Mouse (Mus musculus) MEL (cell line): ENCODE data around the gene Vmn1r1. TPM values are rescaled to one million over a fixed set of nuclear protein-coding genes. Genes with fewer than 3 reads are reported as not detected.

Experiments used
- DNase-seq: peaks from one replicate; pipeline ENCODE4 v3.0.0; 2011; ENCODE audit warnings: low read depth, low spot score
- H3K27ac ChIP-seq: 2 replicates; pipeline ENCODE4 v1.5.1; 2012; ENCODE audit warnings: low read depth, mild to moderate bottlenecking, control low read depth, low read length, moderate library complexity; ENCODE audit not compliant: control insufficient read depth
- H3K27me3 ChIP-seq, 2 experiments: fragments of 150-350 bp in 1 of 2; sonication (generic) in 1 of 2; 2 replicates each; pipeline ENCODE4 v1.6.1; 2012; ENCODE audit warnings: low read length in 2 of 2, mild to moderate bottlenecking in 2 of 2, improper control_type of control experiment in 1 of 2, moderate library complexity in 1 of 2; ENCODE audit not compliant: insufficient read depth in 2 of 2, control insufficient read depth in 1 of 2
- H3K36me3 ChIP-seq, 2 experiments: 2 replicates each; pipeline ENCODE4 v1.6.1; 2012 to 2014; ENCODE audit warnings: low read length in 2 of 2, improper control_type of control experiment in 1 of 2, inconsistent platforms in 1 of 2, mild to moderate bottlenecking in 1 of 2; ENCODE audit not compliant: insufficient read depth in 2 of 2, control insufficient read depth in 1 of 2
- H3K4me1 ChIP-seq, 2 experiments: fragments of 150-350 bp in 1 of 2; sonication (generic) in 1 of 2; 2 replicates each; pipeline ENCODE4 v1.6.1; 2012; ENCODE audit warnings: low read length in 2 of 2, improper control_type of control experiment in 1 of 2, mild to moderate bottlenecking in 1 of 2; ENCODE audit not compliant: insufficient read depth in 2 of 2, control insufficient read depth in 1 of 2
- H3K4me3 ChIP-seq, 2 experiments: fragments of 150-350 bp in 1 of 2; sonication (generic) in 1 of 2; 2 replicates each; pipeline ENCODE4 v1.5.1; 2012; ENCODE audit warnings: low read depth in 2 of 2, low read length in 2 of 2, mild to moderate bottlenecking in 2 of 2, moderate library complexity in 2 of 2, control low read depth in 1 of 2, improper control_type of control experiment in 1 of 2; ENCODE audit not compliant: control insufficient read depth in 1 of 2, insufficient read depth in 1 of 2
- H3K79me2 ChIP-seq: 2 replicates; pipeline ENCODE4 v1.6.1; 2012; ENCODE audit warnings: mild to moderate bottlenecking, low read length, moderate library complexity; ENCODE audit not compliant: control insufficient read depth, poor library complexity, insufficient read depth
- H3K9ac ChIP-seq: 2 replicates; pipeline ENCODE4 v1.6.1; 2012; ENCODE audit warnings: low read depth, mild to moderate bottlenecking, control low read depth, low read length, moderate library complexity; ENCODE audit not compliant: control insufficient read depth, poor library complexity, severe bottlenecking
- H3K9me3 ChIP-seq: fragments of 150-350 bp; sonication (generic); replicated peaks from 2 replicates; pipeline ENCODE4 v1.6.1; 2012; ENCODE audit warnings: mild to moderate bottlenecking, low read length, improper control_type of control experiment, moderate library complexity; ENCODE audit not compliant: insufficient read depth
- BHLHE40 ChIP-seq: IDR thresholded peaks from 2 replicates; pipeline ENCODE4 v1.6.1; 2012; ENCODE audit warnings: low read depth, mild to moderate bottlenecking, inconsistent platforms, low read length, improper control_type of control experiment, borderline replicate concordance
- CTCF ChIP-seq, 3 experiments: IDR thresholded peaks in 2 of 3; conservative IDR thresholded peaks in 1 of 3; 2 replicates each; pipeline ENCODE4 v1.5.1; 2011 to 2012; ENCODE audit warnings: low read length in 3 of 3, low read depth in 2 of 3, mild to moderate bottlenecking in 2 of 3, improper control_type of control experiment in 1 of 3, inconsistent platforms in 1 of 3, mixed read lengths in 1 of 3, moderate library complexity in 1 of 3; ENCODE audit not compliant: control insufficient read depth in 1 of 3, insufficient read depth in 1 of 3, poor library complexity in 1 of 3, severe bottlenecking in 1 of 3
- ETS1 ChIP-seq: IDR thresholded peaks from 2 replicates; pipeline ENCODE4 v1.6.1; 2012; ENCODE audit warnings: low read depth, mild to moderate bottlenecking, inconsistent platforms, low read length, improper control_type of control experiment, moderate library complexity
- KAT2A ChIP-seq: conservative IDR thresholded peaks from 2 replicates; pipeline ENCODE4 v1.6.1; 2012; ENCODE audit warnings: low read depth, low read length, improper control_type of control experiment, inconsistent platforms
- MAFK ChIP-seq: IDR thresholded peaks from 2 replicates; pipeline ENCODE4 v1.6.1; 2011; ENCODE audit warnings: low read depth, mild to moderate bottlenecking, low read length, improper control_type of control experiment, borderline replicate concordance
- MAX ChIP-seq: IDR thresholded peaks from 2 replicates; pipeline ENCODE4 v1.6.1; 2011; ENCODE audit warnings: low read length, improper control_type of control experiment
- MEF2A ChIP-seq: IDR thresholded peaks from 2 replicates; pipeline ENCODE4 v1.6.1; 2014; ENCODE audit warnings: low read depth, mild to moderate bottlenecking, inconsistent platforms, low read length, improper control_type of control experiment; ENCODE audit not compliant: poor library complexity, insufficient replicate concordance, severe bottlenecking; ENCODE audit errors: extremely low read depth
- MXI1 ChIP-seq: IDR thresholded peaks from 2 replicates; pipeline ENCODE4 v1.6.1; 2011; ENCODE audit warnings: mild to moderate bottlenecking, low read depth, low read length, improper control_type of control experiment
- MYB ChIP-seq: IDR thresholded peaks from 2 replicates; pipeline ENCODE4 v1.6.1; 2011; ENCODE audit warnings: mild to moderate bottlenecking, low read depth, low read length, improper control_type of control experiment
- NELFE ChIP-seq: IDR thresholded peaks from 2 replicates; pipeline ENCODE4 v1.6.1; 2011; ENCODE audit warnings: low read depth, low read length, improper control_type of control experiment
- POLR2A ChIP-seq, 2 experiments: IDR thresholded peaks; 2 replicates each; pipeline ENCODE4 v1.6.1; 2011 to 2012; ENCODE audit warnings: low read length in 2 of 2, mild to moderate bottlenecking in 2 of 2, control low read depth in 1 of 2, improper control_type of control experiment in 1 of 2, low read depth in 1 of 2, moderate library complexity in 1 of 2; ENCODE audit not compliant: control insufficient read depth in 1 of 2, insufficient read depth in 1 of 2, poor library complexity in 1 of 2
- POLR2AphosphoS2 ChIP-seq: IDR thresholded peaks from 2 replicates; pipeline ENCODE4 v1.6.1; 2011; ENCODE audit warnings: low read length, improper control_type of control experiment
- POLR2AphosphoS5 ChIP-seq: IDR thresholded peaks from 2 replicates; pipeline ENCODE4 v1.6.1; 2012; ENCODE audit warnings: low read depth, borderline replicate concordance, mild to moderate bottlenecking, inconsistent platforms, low read length, moderate library complexity, mixed read lengths
- RCOR1 ChIP-seq: IDR thresholded peaks from 2 replicates; pipeline ENCODE4 v1.6.1; 2012; ENCODE audit warnings: low read depth, mild to moderate bottlenecking, inconsistent platforms, low read length, improper control_type of control experiment
- SIN3A ChIP-seq: IDR thresholded peaks from 2 replicates; pipeline ENCODE4 v1.6.1; 2012; ENCODE audit warnings: low read length, improper control_type of control experiment, inconsistent platforms
- TAL1 ChIP-seq: IDR thresholded peaks from 2 replicates; pipeline ENCODE4 v1.6.1; 2012; ENCODE audit warnings: mild to moderate bottlenecking, inconsistent platforms, low read length, moderate library complexity, mixed read lengths
- TBP ChIP-seq: IDR thresholded peaks from 2 replicates; pipeline ENCODE4 v1.8.0; 2011; ENCODE audit warnings: low read depth, low read length, improper control_type of control experiment
- TCF12 ChIP-seq: IDR thresholded peaks from 2 replicates; pipeline ENCODE4 v1.6.1; 2014; ENCODE audit warnings: low read depth, mild to moderate bottlenecking, inconsistent platforms, low read length, improper control_type of control experiment, moderate library complexity
- UBTF ChIP-seq: IDR thresholded peaks from 2 replicates; pipeline ENCODE4 v1.6.1; 2012; ENCODE audit warnings: low read depth, mild to moderate bottlenecking, inconsistent platforms, low read length, improper control_type of control experiment, moderate library complexity, borderline replicate concordance; ENCODE audit not compliant: insufficient read depth
- USF1 ChIP-seq: IDR thresholded peaks from 2 replicates; pipeline ENCODE4 v1.6.1; 2014; ENCODE audit warnings: low read depth, mild to moderate bottlenecking, inconsistent platforms, low read length, improper control_type of control experiment, moderate library complexity
- USF2 ChIP-seq, 2 experiments: IDR thresholded peaks; 2 replicates each; pipeline ENCODE4 v1.6.1; 2011 to 2012; ENCODE audit warnings: improper control_type of control experiment in 2 of 2, low read length in 2 of 2, borderline replicate concordance in 1 of 2, inconsistent platforms in 1 of 2, low read depth in 1 of 2, mild to moderate bottlenecking in 1 of 2; ENCODE audit not compliant: insufficient read depth in 1 of 2
- ZC3H11A ChIP-seq: IDR thresholded peaks from 2 replicates; pipeline ENCODE4 v1.6.1; 2012; ENCODE audit warnings: low read depth, mild to moderate bottlenecking, inconsistent platforms, low read length, improper control_type of control experiment
- ZKSCAN1 ChIP-seq: IDR thresholded peaks from 2 replicates; pipeline ENCODE4 v1.6.1; 2012; ENCODE audit warnings: low read depth, mild to moderate bottlenecking, inconsistent platforms, low read length, improper control_type of control experiment, moderate library complexity
- polyA plus RNA-seq, 2 experiments: library from polyadenylated mRNA; stranded (reverse) in 1 of 2; unstranded in 1 of 2; fragments of >175 nt in 1 of 2; fragments of >200 nt in 1 of 2; gene quantifications; 2 replicates each; pipeline versions ENCODE4 v1.2.1 to v1.2.4; 2012; ENCODE audit warnings: low replicate concordance in 2 of 2, low read depth in 1 of 2; ENCODE audit not compliant: insufficient read length in 2 of 2, insufficient read depth in 1 of 2, missing spikeins in 1 of 2
- total RNA-seq: library from RNA; depleted of rRNA; stranded (reverse); fragments of 300-350 nt; gene quantifications from 2 replicates; pipeline ENCODE4 v1.2.3, GENCODE M21; 2012; rRNA removed

The Vmn1r1 gene
- total RNA-seq (not detected in 2 replicates), polyA plus RNA-seq (under 1 TPM in 1 of 2 experiments, not detected in 1; 0.07 TPM)

DNA sequence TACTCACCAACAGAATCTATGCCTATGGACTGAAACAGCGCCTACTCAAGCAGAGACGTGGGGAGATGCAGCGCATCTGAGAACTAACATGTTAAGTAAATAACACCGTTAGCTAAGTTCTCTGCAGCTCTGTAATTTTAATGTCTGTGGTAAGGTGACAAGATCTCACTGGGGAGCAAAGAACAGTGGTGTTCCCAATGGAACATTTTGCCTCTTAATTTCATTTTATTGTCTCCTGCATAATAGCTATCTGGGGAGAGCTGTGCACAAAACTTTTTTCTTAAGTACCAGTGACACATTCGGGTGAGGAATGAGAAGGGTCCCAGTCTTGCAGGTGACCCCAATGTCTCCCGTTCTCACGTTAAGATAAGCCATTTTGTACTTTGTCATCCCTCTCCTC, at the start of gene Vmn1r1:
Vmn1r1 (minus strand) TSS at position 101 of the 400 bp plus-strand sequence.
- H3K4me1 ChIP-seq = no peaks in the 10 kb centered on the region
- no peak for TF ChIP-seq ZC3H11A
- TF ChIP-seq USF1 = no peak
- no peak for TF ChIP-seq NELFE
- TF ChIP-seq USF2 (IDR thresholded peaks at IDR 0.05; ENCODE audit: borderline replicate concordance in 1 of 2, insufficient read depth in 1 of 2, low read depth in 1 of 2, low read length in 2 of 2) = no peak
- no peak for TF ChIP-seq POLR2AphosphoS2
- no peak within 1 kb of the TSS for H3K9ac ChIP-seq
- H3K4me3 ChIP-seq = no peak within 1 kb of the TSS
- no peak within 1 kb of the TSS for H3K27ac ChIP-seq
- DNase-seq = no peak
- H3K36me3 ChIP-seq = no peaks in the 10 kb centered on the region
- no peaks in the 10 kb centered on the region for H3K9me3 ChIP-seq
- no peaks in the 10 kb centered on the region for H3K79me2 ChIP-seq
- no peaks in the 10 kb centered on the region for H3K27me3 ChIP-seq

DNA sequence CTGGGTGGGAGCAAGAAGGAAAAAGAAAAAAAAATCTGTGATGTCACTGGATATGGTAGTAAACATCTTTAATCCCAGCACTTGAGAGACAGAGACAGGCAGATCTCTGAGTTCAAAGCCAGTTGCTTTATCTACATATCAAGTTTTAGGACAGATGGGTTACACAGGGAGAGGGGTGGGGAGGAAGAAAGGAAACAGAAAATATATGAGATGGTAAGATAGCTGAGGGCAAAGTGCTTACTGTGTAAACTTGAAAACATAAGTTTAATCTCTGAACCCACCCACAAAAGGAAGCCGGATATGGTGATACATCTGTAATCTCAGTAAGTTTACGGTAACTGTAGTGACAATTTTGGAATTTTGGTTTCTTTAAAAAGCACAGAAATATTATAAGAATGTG, 46.0 kb upstream of the Vmn1r1 start:
- DNase-seq = no peak
- H3K36me3 ChIP-seq = no peaks in the 10 kb centered on the region
- no peaks in the 10 kb centered on the region for H3K4me1 ChIP-seq
- H3K4me3 ChIP-seq = no peak overlapping the region
- H3K79me2 ChIP-seq = no peaks in the 10 kb centered on the region
- no peaks in the 10 kb centered on the region for H3K9me3 ChIP-seq
- H3K9ac ChIP-seq = no peak overlapping the region
- H3K27ac ChIP-seq = no peak overlapping the region
- TF ChIP-seq MEF2A (no peak), UBTF (no peak), POLR2AphosphoS2 (no peak), BHLHE40 (no peak), POLR2A (IDR thresholded peaks at IDR 0.05; ENCODE audit: control insufficient read depth in 1 of 2, insufficient read depth in 1 of 2, low read depth in 1 of 2, low read length in 2 of 2, poor library complexity in 1 of 2) (no peak), MXI1 (no peak), MYB (no peak), POLR2AphosphoS5 (no peak), TCF12 (no peak)
- no peaks in the 10 kb centered on the region for H3K27me3 ChIP-seq

DNA sequence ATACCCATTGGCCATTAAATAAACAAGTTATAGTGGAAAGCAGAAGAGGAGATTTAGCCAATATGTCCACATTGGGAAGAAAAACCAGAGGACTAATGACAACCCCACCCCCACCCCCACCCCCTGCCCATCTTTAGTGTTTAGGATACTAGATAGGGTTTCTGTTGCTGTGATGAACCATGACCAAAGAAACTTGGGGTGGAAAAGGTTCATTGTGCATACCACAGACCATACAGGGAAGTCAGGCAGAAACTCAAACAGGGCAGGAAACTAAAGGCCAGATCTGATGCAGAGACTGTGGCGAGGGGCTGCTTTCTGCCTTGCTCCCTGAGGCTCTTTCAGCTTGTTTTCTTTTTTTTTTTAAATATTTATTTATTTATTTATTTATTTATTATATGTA, 28.3 kb upstream of the Vmn1r1 start:
- Histone ChIP-seq H3K27me3 (no peaks in the 10 kb centered on the region), H3K9me3 (no peaks in the 10 kb centered on the region), H3K27ac (no peak overlapping the region), H3K4me3 (no peak overlapping the region), H3K36me3 (no peaks in the 10 kb centered on the region), H3K79me2 (no peaks in the 10 kb centered on the region), H3K4me1 (no peaks in the 10 kb centered on the region), H3K9ac (no peak overlapping the region)
- no peak for TF ChIP-seq USF2 (IDR thresholded peaks at IDR 0.05; ENCODE audit: borderline replicate concordance in 1 of 2, insufficient read depth in 1 of 2, low read depth in 1 of 2, low read length in 2 of 2)
- TF ChIP-seq ETS1 = no peak
- TF ChIP-seq KAT2A = no peak
- no peak for TF ChIP-seq POLR2A (IDR thresholded peaks at IDR 0.05; ENCODE audit: control insufficient read depth in 1 of 2, insufficient read depth in 1 of 2, low read depth in 1 of 2, low read length in 2 of 2, poor library complexity in 1 of 2)
- no peak for TF ChIP-seq POLR2AphosphoS2
- no peak for TF ChIP-seq MAX
- no peak for TF ChIP-seq TBP
- TF ChIP-seq MAFK = no peak
- no peak for TF ChIP-seq MXI1
- TF ChIP-seq ZKSCAN1 = no peak
- TF ChIP-seq BHLHE40 = no peak
- TF ChIP-seq CTCF (IDR thresholded peaks at IDR 0.05 in 2 of 3, conservative IDR thresholded peaks at IDR 0.05 in 1 of 3; ENCODE audit: control insufficient read depth in 1 of 3, insufficient read depth in 1 of 3, low read depth in 2 of 3, low read length in 3 of 3, poor library complexity in 1 of 3, severe bottlenecking in 1 of 3) = no peak
- no peak for TF ChIP-seq RCOR1
- no peak for TF ChIP-seq NELFE
- no peak for TF ChIP-seq SIN3A
- TF ChIP-seq TAL1 = no peak
- no peak for DNase-seq
